Mouse (Mus musculus) hindbrain, embryonic 15.5 days (tissue): Measurements from ENCODE around the gene Loxl1. TPM values are rescaled to one million over a fixed set of nuclear protein-coding genes. Genes with fewer than 3 reads are reported as not detected.
"Not testable (repeated sequence)": the region's sequence is repeated elsewhere in the genome, so short reads cannot be mapped to it uniquely, and the experiment has no call there.

Source experiments
- ATAC-seq: fragments of 200-750 bp; cut with Nextera tagmentation; 2 replicates; pipeline ENCODE4 v1.8.0; 2017; ENCODE audit warnings: low read depth, moderate number of reproducible peaks, moderate TSS enrichment; ENCODE audit not compliant: low FRiP score
- H3K27ac ChIP-seq: fragments of 300-500 bp; sonication (generic); replicated peaks from 2 replicates; pipeline ENCODE4 v1.5.1; 2015; ENCODE audit warnings: mild to moderate bottlenecking, inconsistent platforms
- H3K27me3 ChIP-seq: fragments of 300-500 bp; sonication (generic); 2 replicates; pipeline ENCODE4 v1.6.1; 2015; ENCODE audit warnings: control low read depth, inconsistent platforms
- H3K36me3 ChIP-seq: fragments of 300-500 bp; sonication (generic); 2 replicates; pipeline ENCODE4 v1.6.1; 2015; ENCODE audit warnings: control low read depth, inconsistent platforms
- H3K4me1 ChIP-seq: fragments of 300-500 bp; sonication (generic); replicated peaks from 2 replicates; pipeline ENCODE4 v1.6.1; 2015; ENCODE audit warnings: control low read depth, inconsistent platforms
- H3K4me2 ChIP-seq: fragments of 300-500 bp; sonication (generic); 2 replicates; pipeline ENCODE4 v1.6.1; 2015; ENCODE audit warnings: moderate library complexity, mild to moderate bottlenecking, inconsistent platforms
- H3K4me3 ChIP-seq: fragments of 300-500 bp; sonication (generic); 2 replicates; pipeline ENCODE4 v1.5.1; 2015; ENCODE audit warnings: mild to moderate bottlenecking, inconsistent platforms
- H3K9ac ChIP-seq: fragments of 300-500 bp; sonication (generic); 2 replicates; pipeline ENCODE4 v1.6.1; 2015; ENCODE audit warnings: inconsistent platforms
- H3K9me3 ChIP-seq: fragments of 300-500 bp; sonication (generic); 2 replicates; pipeline ENCODE4 v1.6.1; 2016; ENCODE audit warnings: control low read depth, inconsistent platforms
- WGBS: fragments of 180-500 bp; shearing (Covaris S2); methylation state at CpG from one replicate; pipeline ENCODE4 v1.1.7; 2015; 5-methylcytosine and 5-hydroxymethylcytosine counted together
- polyA plus RNA-seq: library from polyadenylated mRNA; unstranded; fragments of >200 nt; fragmentation: Nextera tagmentation; extraction: Ambion mirVana; gene quantifications from 2 replicates; pipeline ENCODE4 v1.2.1, GENCODE M21; 2015

Loxl1 gene
- polyA plus RNA-seq, 1 experiment from 2014 or later: 10.7 TPM

DNA sequence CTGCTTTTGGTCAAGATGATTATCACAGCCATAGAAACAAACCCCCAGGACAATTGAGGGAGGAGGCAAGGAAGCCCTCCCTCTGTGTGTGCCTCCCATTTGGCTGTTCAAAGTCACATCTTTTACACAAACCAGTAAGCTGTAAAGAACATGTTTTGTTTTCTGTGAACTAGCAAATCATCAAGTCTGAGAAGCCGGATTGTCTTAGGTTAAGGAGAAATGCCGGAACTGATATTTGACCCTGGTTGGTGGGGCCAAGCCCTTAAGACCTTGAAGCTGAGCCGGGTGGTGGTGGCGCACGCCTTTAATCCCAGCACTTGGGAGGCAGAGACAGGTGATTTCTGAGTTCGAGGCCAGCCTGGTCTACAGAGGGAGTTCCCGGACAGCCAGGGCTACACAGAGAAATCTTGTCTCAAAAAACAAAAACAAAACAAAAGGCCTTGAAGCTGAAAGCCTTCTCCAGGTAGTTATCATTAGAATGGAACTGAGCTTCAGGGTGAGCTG, 38.8 kb downstream of the Loxl1 start:
- ATAC-seq: no peak
- peaks cover 6% of the 10 kb centered on the region; the same call in 1 of the 2 replicates for H3K4me1 ChIP-seq
- no peaks in the 10 kb centered on the region for H3K27me3 ChIP-seq
- no peak overlapping the region for H3K27ac ChIP-seq
- H3K9ac ChIP-seq: no peak overlapping the region
- H3K4me2 ChIP-seq: no peak overlapping the region
- 85% methylated on average over 7 of the region's 7 CpGs for WGBS
- no peak overlapping the region for H3K4me3 ChIP-seq
- H3K9me3 ChIP-seq: no peaks in the 10 kb centered on the region
- no peaks in the 10 kb centered on the region for H3K36me3 ChIP-seq

DNA sequence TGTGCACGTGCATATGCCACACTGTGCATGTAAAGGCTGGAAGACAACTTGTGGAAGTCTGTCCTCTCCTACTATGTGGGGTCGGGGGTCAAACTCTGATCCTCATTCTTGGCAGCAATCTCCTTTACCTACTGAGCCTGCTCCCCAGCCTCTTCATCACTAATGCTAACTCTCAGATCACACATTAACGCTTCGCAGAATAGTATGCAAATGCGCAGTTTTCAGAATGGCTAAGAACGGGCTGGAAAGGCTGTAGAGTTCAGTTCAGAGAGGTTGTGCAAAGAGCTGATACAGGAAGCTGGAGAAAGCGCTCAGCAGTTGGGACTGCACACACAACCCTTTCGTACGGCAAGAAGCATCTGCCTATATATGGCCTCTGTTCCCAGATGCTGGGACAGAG, 40.1 kb downstream of the Loxl1 start:
- Histone ChIP-seq H3K27ac (no peak overlapping the region), H3K4me2 (no peak overlapping the region), H3K4me1 (peaks cover 6% of the 10 kb centered on the region; the same call in 1 of the 2 replicates), H3K36me3 (no peaks in the 10 kb centered on the region), H3K9me3 (no peaks in the 10 kb centered on the region), H3K27me3 (no peaks in the 10 kb centered on the region), H3K9ac (no peak overlapping the region), H3K4me3 (no peak overlapping the region)
- no peak for ATAC-seq
- 77% methylated on average over 9 of the region's 9 CpGs for WGBS

DNA sequence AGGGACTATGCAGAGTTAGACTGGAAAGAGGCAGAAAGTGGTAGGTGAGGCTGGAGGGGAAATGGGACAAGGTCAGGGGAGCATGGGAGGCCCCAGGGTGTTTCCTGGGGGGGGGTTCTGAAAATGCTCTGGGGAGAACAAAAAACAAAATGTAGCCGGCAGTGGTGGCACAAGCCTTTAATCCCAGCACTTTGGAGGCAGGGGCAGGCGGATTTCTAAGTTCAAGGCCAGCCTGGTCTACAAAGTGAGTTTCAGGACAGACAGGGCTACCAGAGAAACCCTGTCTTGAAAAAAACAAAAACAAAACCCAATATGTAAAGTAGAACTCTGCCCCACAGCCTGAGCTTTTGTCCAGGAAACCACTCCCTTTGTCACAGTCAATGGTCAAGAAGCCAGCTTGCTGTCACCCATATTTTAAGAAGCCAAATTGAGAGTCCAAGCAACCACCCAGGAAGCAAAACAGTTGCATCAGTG, 40.9 kb downstream of the Loxl1 start:
- WGBS: 81% methylated on average over 2 of the region's 2 CpGs
- Histone ChIP-seq H3K36me3 (no peaks in the 10 kb centered on the region), H3K27ac (no peak overlapping the region), H3K9ac (no peak overlapping the region), H3K4me3 (no peak overlapping the region), H3K4me1 (peaks cover 6% of the 10 kb centered on the region; the same call in 1 of the 2 replicates), H3K27me3 (no peaks in the 10 kb centered on the region), H3K9me3 (no peaks in the 10 kb centered on the region), H3K4me2 (no peak overlapping the region)
- ATAC-seq: no peak

DNA sequence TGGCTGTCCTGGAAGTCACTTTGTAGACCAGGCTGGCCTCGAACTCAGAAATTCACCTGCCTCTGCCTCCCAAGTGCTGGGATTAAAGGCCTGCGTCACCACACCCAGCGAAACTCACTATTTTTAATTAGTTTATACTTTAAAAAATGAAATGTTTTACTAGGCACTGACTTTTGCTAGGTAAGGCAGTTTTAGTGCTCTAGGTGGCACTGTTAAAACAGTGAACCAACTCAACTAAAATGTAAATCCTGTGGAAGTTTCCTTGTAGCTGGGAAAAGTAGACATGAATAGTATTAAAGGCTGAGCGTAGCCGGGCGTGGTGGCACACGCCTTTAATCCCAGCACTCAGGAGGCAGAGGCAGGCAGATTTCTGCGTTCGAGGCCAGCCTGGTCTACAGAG, 41.4 kb downstream of the Loxl1 start:
- WGBS: 93% methylated on average over 9 of the region's 9 CpGs
- H3K4me1 ChIP-seq, ATAC-seq, H3K4me2 ChIP-seq, H3K9me3 ChIP-seq, H3K27me3 ChIP-seq, H3K4me3 ChIP-seq, H3K36me3 ChIP-seq, H3K27ac ChIP-seq, H3K9ac ChIP-seq: not testable (repeated sequence)

DNA sequence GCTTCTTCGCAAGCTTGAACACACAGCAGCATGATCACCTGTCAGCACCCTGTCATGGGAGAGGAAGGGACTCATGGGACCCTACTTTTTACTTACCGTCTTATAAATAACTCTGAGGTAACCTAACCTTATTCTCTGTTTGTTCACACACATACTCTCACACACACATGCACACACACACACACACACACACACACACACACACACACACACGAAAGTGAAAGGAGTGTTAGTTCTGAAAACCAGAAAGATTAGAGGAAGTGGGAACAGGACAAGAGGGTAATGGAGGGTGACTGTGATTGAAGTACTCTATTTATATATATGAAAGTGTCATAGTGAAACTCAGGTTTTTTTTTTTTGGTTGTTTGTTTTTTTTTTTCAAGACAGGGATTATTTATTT, 41.9 kb downstream of the Loxl1 start:
- Histone ChIP-seq H3K4me2 (no peak overlapping the region), H3K9ac (no peak overlapping the region), H3K36me3 (no peaks in the 10 kb centered on the region), H3K4me1 (peaks cover 6% of the 10 kb centered on the region; the same call in 1 of the 2 replicates), H3K27me3 (no peaks in the 10 kb centered on the region), H3K9me3 (no peaks in the 10 kb centered on the region), H3K27ac (no peak overlapping the region), H3K4me3 (no peak overlapping the region)
- 89% methylated on average over 3 of the region's 3 CpGs for WGBS
- no peak for ATAC-seq

DNA sequence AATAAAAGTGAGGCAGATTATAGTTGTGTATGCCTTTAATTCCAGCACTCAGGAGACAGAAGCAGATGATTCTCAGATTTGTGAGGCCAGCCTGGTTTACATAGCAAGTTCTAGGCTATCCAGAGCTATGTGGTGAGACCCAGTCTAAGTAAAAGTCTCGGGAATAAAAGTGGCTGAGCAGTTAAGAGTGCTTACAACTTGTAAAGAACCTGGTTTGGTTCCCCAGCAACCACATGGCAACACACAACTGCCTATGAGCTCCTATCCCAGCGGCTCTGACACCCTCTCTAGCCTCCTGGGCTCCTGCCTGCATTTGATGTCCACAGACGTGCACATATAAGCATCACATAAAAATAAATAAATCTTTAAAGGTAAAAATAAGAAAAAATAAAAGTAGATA, 42.9 kb downstream of the Loxl1 start:
- 0 out of 2 replicates have a peak, but pooled peaks cover under 1% of the 10 kb centered on the region for H3K4me1 ChIP-seq
- no peaks in the 10 kb centered on the region for H3K36me3 ChIP-seq
- no peak for ATAC-seq
- no peaks in the 10 kb centered on the region for H3K27me3 ChIP-seq
- H3K9ac ChIP-seq: no peak overlapping the region
- H3K4me2 ChIP-seq: no peak overlapping the region
- H3K4me3 ChIP-seq: no peak overlapping the region
- no peaks in the 10 kb centered on the region for H3K9me3 ChIP-seq
- 58% methylated on average over 3 of the region's 3 CpGs for WGBS
- H3K27ac ChIP-seq: no peak overlapping the region

DNA sequence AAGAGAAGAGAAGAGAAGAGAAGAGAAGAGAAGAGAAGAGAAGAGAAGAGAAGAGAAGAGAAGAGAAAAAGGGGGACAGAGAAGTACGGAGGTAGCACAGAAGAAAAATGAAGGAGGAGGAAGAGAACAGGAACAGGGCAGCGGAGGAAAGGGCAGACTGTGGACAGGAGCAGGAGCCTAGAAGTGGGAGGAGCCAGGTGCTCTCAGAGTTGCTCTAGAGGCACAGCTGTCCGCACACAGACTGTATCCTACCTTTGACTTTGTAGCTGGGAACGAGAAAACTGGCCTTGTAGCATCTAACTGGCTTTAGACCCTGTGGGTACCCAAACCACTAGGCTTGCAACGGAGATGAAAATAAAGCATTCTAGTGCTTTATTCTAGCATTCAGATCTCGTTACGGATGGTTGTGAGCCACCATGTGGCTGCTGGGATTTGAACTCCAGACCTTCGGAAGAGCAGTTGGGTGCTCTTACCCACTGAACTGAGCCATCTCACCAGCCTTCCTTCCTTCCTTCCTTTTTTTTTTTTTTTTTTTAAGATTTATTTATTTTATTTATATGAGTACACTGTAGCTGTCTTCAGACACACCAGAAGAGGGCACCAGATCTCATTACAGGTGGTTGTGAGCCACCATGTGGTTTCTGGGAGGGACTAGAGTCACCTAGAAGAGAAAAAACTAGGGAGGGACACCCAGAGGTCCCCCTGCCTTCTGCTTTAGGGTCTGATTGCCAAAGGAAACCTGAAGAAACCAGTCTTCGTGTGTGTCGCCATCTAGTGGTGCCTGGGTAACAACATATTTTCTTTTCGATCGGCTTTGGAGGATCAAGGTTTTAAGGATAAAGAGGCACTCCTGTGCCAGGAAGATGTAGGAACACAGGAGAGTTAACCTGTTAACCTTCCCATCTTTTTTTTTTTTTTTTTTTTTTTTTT, 44.3 kb downstream of the Loxl1 start:
- Histone ChIP-seq H3K36me3 (peaks cover 6% of the 10 kb centered on the region; the same call in 1 of the 2 replicates), H3K9ac (no peak overlapping the region), H3K27ac (no peak overlapping the region), H3K4me1 (no peaks in the 10 kb centered on the region), H3K4me2 (no peak overlapping the region), H3K4me3 (no peak overlapping the region), H3K27me3 (no peaks in the 10 kb centered on the region), H3K9me3 (no peaks in the 10 kb centered on the region)
- ATAC-seq: no peak
- 62% methylated on average over 12 of the region's 12 CpGs for WGBS

DNA sequence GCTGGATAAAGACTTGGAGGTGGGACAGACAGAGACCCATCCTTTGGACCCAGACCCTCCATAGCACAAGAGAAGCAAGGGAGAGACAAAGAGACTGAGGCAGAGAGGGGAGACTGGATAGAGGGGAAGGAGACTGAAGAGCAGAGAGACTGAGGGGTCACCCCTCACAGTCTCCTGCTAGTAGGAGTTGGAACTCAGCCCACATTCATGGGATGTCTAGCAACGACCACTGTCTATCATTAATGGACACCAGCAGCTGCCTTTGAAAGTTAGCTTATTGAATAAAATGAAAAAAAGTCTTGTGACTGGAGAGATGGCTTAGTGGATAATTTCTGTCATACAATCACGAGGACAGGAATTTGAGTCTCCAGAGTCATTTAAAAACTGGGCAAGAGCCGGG, 45.9 kb downstream of the Loxl1 start:
- ATAC-seq: no peak
- H3K27ac ChIP-seq: no peak overlapping the region
- H3K27me3 ChIP-seq: no peaks in the 10 kb centered on the region
- H3K9ac ChIP-seq: no peak overlapping the region
- 56% methylated on average over 3 of the region's 3 CpGs for WGBS
- H3K9me3 ChIP-seq: no peaks in the 10 kb centered on the region
- no peak overlapping the region for H3K4me2 ChIP-seq
- no peak overlapping the region for H3K4me3 ChIP-seq
- H3K4me1 ChIP-seq: no peaks in the 10 kb centered on the region
- peaks cover 15% of the 10 kb centered on the region for H3K36me3 ChIP-seq

DNA sequence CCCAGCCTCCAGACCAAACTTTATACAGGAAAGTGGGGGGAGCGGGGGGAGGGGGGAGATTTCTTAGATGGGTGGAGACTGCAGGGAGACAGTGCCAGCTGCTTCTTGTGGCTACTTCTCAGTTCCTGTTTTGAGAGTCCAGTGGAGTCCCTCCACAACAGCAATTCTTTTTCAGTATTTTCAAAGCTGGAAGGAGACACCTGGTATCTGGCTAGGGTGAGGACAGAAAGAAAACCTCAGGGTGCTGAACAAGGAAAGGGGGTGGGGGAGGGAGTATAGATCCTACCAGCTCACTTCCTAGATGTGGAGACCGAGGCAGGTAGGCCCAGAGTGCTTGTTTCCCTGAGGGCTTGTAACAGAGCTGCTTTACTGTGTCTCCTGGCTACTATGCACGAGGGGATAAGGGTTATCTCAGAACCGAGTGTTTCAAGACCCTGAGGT, 46.4 kb downstream of the Loxl1 start:
- ATAC-seq: no peak
- peaks cover 20% of the 10 kb centered on the region for H3K36me3 ChIP-seq
- H3K4me3 ChIP-seq: no peak overlapping the region
- H3K9me3 ChIP-seq: no peaks in the 10 kb centered on the region
- H3K4me2 ChIP-seq: no peak overlapping the region
- no peaks in the 10 kb centered on the region for H3K27me3 ChIP-seq
- no peaks in the 10 kb centered on the region for H3K4me1 ChIP-seq
- H3K27ac ChIP-seq: no peak overlapping the region
- no peak overlapping the region for H3K9ac ChIP-seq
- WGBS: 32% methylated on average over 4 of the region's 4 CpGs

DNA sequence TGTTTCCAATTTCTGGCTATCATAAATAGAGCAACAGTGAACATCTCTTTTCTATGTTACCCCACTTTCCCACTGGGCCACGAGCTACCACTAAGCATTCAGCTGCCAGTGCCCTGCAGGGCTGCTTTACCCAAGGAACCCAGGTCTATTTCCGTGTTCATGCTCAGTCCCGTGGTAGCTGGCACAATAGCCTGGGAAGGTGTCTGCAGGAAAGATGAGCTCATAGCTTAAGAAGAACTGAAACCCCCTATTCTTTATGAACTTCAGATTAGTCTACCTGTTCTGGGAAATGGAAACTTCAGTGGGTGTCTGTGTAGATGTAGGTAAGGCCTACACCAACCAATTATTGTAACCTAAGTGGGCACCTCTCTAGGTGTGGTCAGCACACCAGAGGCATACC, 47.6 kb downstream of the Loxl1 start:
- ATAC-seq: no peak
- no peak overlapping the region for H3K9ac ChIP-seq
- no peak overlapping the region for H3K27ac ChIP-seq
- H3K36me3 ChIP-seq: peaks cover 28% of the 10 kb centered on the region
- H3K4me3 ChIP-seq: no peak overlapping the region
- no peaks in the 10 kb centered on the region for H3K27me3 ChIP-seq
- H3K9me3 ChIP-seq: no peaks in the 10 kb centered on the region
- no peak overlapping the region for H3K4me2 ChIP-seq
- WGBS: 77% methylated on average over 3 of the region's 3 CpGs
- H3K4me1 ChIP-seq: no peaks in the 10 kb centered on the region

DNA sequence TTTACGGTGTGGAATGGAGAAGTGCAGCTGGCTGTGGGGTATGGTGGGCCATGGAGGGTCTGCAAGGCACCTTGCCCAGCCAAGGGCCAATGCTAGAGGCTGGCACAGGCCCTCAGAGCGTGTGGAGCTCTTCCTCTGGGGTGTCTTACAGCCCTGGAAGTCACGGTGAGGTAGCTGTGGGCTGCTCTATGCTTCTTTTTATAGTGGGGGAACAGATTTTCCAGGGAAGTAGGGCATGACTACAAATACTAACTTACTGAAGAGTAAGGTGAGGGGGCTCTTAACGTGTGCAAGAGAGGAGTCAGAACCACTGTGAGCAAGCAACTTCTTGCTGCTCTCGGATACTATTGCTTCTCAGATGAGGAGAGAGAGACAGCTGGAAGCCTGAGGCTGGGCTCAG, 50.5 kb downstream of the Loxl1 start:
- Histone ChIP-seq H3K27me3 (no peaks in the 10 kb centered on the region), H3K4me2 (no peak overlapping the region), H3K9me3 (no peaks in the 10 kb centered on the region), H3K36me3 (peaks cover 46% of the 10 kb centered on the region), H3K27ac (no peak overlapping the region), H3K9ac (no peak overlapping the region), H3K4me1 (no peaks in the 10 kb centered on the region), H3K4me3 (no peak overlapping the region)
- 94% methylated on average over 5 of the region's 5 CpGs for WGBS
- no peak for ATAC-seq
